Mouse (Mus musculus): ENCODE measurements around the gene Ccdc9b. TPM values are rescaled to one million over a fixed set of nuclear protein-coding genes. Genes with fewer than 3 reads are reported as not detected.
A peak's percentile ranks its signal among the peaks of the same experiment; 100 is the strongest.

Gene Ccdc9b
- total RNA-seq (2014; rRNA removed; ENCODE audit: low replicate concordance) (5.7 and 6.8 TPM in 2 replicates), polyA plus RNA-seq (2015; fragmentation: Nextera tagmentation; extraction: Ambion mirVana) (3.3 and 3.4 TPM in 2 replicates)

GRCm38 (mm10) chr2:118761906-118762783 is at the start of gene Ccdc9b:
Gene Ccdc9b, minus strand, starts transcription at chr2:118762661.
- H3K4me1 ChIP-seq (ENCODE audit: control insufficient read depth, insufficient read depth), result peaks cover 43% of the 10 kb centered on the region
- WGBS, result 5% methylated on average over 29 of the region's 29 CpGs
- H3K9ac ChIP-seq (replicated peaks; ENCODE audit: low read depth, low read length), result peak within 1 kb of the TSS; percentile 51
- ATAC-seq (ENCODE audit: insufficient read depth, low read depth), result peak; percentile 77
- no peaks in the 10 kb centered on the region for H3K27me3 ChIP-seq (ENCODE audit: control insufficient read depth, insufficient read depth, low read length)
- H3K27ac ChIP-seq (ENCODE audit: low read depth), result peak within 1 kb of the TSS; percentile 93
- TF ChIP-seq CTCF (IDR thresholded peaks at IDR 0.05; ENCODE audit: low read depth) (no peak), EP300 (IDR thresholded peaks at IDR 0.05; ENCODE audit: low read depth) (no peak)
- H3K9me3 ChIP-seq (replicated peaks; ENCODE audit: control insufficient read depth, low read length), result no peaks in the 10 kb centered on the region
- peak; percentile 85 for DNase-seq (ENCODE audit: low spot score)
- peaks cover 19% of the 10 kb centered on the region for H3K36me3 ChIP-seq (replicated peaks; ENCODE audit: control insufficient read depth, insufficient read depth, low read length)
- H3K4me2 ChIP-seq (ENCODE audit: low read depth, low read length), result peak within 1 kb of the TSS; percentile 58
- peak within 1 kb of the TSS; percentile 37 for H3K4me3 ChIP-seq (ENCODE audit: low read depth, low read length)

DNA sequence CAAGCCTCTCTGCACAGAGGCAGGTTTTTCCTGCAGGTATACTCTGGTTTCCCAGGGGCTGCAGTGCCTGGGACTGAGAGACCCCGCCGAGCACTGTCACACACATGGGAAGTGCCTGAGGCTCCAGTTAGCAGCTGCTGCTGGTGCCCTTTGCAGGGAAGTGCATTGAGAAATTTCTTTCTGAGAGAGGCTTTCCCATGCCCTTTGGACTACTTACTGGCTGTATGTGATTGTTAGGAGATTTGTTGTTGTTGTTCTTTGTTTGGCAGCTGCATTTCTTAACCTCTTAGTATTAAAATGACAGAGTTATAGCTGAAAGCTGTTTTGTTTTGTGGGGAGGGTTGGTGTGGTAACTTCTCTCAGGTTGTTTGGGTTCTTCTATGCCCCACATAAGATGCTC is 48.4 kb upstream of the Ccdc9b start:
- DNase-seq (ENCODE audit: low spot score) (no peak), ATAC-seq (ENCODE audit: insufficient read depth, low read depth) (no peak)
- Histone ChIP-seq H3K9ac (replicated peaks; ENCODE audit: low read depth, low read length) (no peak overlapping the region), H3K4me1 (ENCODE audit: control insufficient read depth, insufficient read depth) (peaks cover 11% of the 10 kb centered on the region; the same call in 1 of the 2 replicates), H3K4me2 (ENCODE audit: low read depth, low read length) (no peak overlapping the region), H3K4me3 (ENCODE audit: low read depth, low read length) (no peak overlapping the region), H3K27ac (ENCODE audit: low read depth) (no peak overlapping the region), H3K27me3 (ENCODE audit: control insufficient read depth, insufficient read depth, low read length) (no peaks in the 10 kb centered on the region), H3K36me3 (replicated peaks; ENCODE audit: control insufficient read depth, insufficient read depth, low read length) (no peaks in the 10 kb centered on the region), H3K9me3 (replicated peaks; ENCODE audit: control insufficient read depth, low read length) (0 out of 2 replicates have a peak, but pooled peaks cover 4% of the 10 kb centered on the region)
- TF ChIP-seq EP300 (IDR thresholded peaks at IDR 0.05; ENCODE audit: low read depth) (no peak), CTCF (IDR thresholded peaks at IDR 0.05; ENCODE audit: low read depth) (no peak)
- 41% methylated on average over 2 of the region's 2 CpGs for WGBS

- no peak for ATAC-seq (ENCODE audit: insufficient read depth, low read depth)
- Histone ChIP-seq H3K4me1 (ENCODE audit: control insufficient read depth, insufficient read depth) (no peaks in the 10 kb centered on the region), H3K9me3 (replicated peaks; ENCODE audit: control insufficient read depth, low read length) (0 out of 2 replicates have a peak, but pooled peaks cover 4% of the 10 kb centered on the region), H3K4me2 (ENCODE audit: low read depth, low read length) (no peak overlapping the region), H3K36me3 (replicated peaks; ENCODE audit: control insufficient read depth, insufficient read depth, low read length) (no peaks in the 10 kb centered on the region), H3K4me3 (ENCODE audit: low read depth, low read length) (no peak overlapping the region), H3K9ac (replicated peaks; ENCODE audit: low read depth, low read length) (no peak overlapping the region), H3K27ac (ENCODE audit: low read depth) (no peak overlapping the region), H3K27me3 (ENCODE audit: control insufficient read depth, insufficient read depth, low read length) (no peaks in the 10 kb centered on the region)
- WGBS, result 44% methylated on average over 4 of the region's 4 CpGs
- no peak for TF ChIP-seq CTCF (IDR thresholded peaks at IDR 0.05; ENCODE audit: low read depth)
- TF ChIP-seq EP300 (IDR thresholded peaks at IDR 0.05; ENCODE audit: low read depth), result no peak
- no peak for DNase-seq (ENCODE audit: low spot score)
These were observed 44.4 kb upstream of the Ccdc9b start for GRCm38 (mm10) chr2:118806860-118807259.

GRCm38 (mm10) chr2:118805756-118806155 is 43.3 kb upstream of the Ccdc9b start:
- no peak for TF ChIP-seq CTCF (IDR thresholded peaks at IDR 0.05; ENCODE audit: low read depth)
- TF ChIP-seq EP300 (IDR thresholded peaks at IDR 0.05; ENCODE audit: low read depth), result no peak
- 18% methylated on average over 3 of the region's 3 CpGs for WGBS
- DNase-seq (ENCODE audit: low spot score) (no peak), ATAC-seq (ENCODE audit: insufficient read depth, low read depth) (no peak)
- no peaks in the 10 kb centered on the region for H3K27me3 ChIP-seq (ENCODE audit: control insufficient read depth, insufficient read depth, low read length)
- H3K9ac ChIP-seq (replicated peaks; ENCODE audit: low read depth, low read length), result no peak overlapping the region
- no peaks in the 10 kb centered on the region for H3K4me1 ChIP-seq (ENCODE audit: control insufficient read depth, insufficient read depth)
- no peak overlapping the region for H3K27ac ChIP-seq (ENCODE audit: low read depth)
- no peak overlapping the region for H3K4me3 ChIP-seq (ENCODE audit: low read depth, low read length)
- H3K9me3 ChIP-seq (replicated peaks; ENCODE audit: control insufficient read depth, low read length), result 0 out of 2 replicates have a peak, but pooled peaks cover 3% of the 10 kb centered on the region
- no peaks in the 10 kb centered on the region for H3K36me3 ChIP-seq (replicated peaks; ENCODE audit: control insufficient read depth, insufficient read depth, low read length)
- H3K4me2 ChIP-seq (ENCODE audit: low read depth, low read length), result no peak overlapping the region

- Histone ChIP-seq H3K9me3 (replicated peaks; ENCODE audit: control insufficient read depth, low read length) (no peaks in the 10 kb centered on the region), H3K27ac (ENCODE audit: low read depth) (no peak overlapping the region), H3K36me3 (replicated peaks; ENCODE audit: control insufficient read depth, insufficient read depth, low read length) (no peaks in the 10 kb centered on the region), H3K4me2 (ENCODE audit: low read depth, low read length) (no peak overlapping the region), H3K4me1 (ENCODE audit: control insufficient read depth, insufficient read depth) (no peaks in the 10 kb centered on the region), H3K27me3 (ENCODE audit: control insufficient read depth, insufficient read depth, low read length) (no peaks in the 10 kb centered on the region), H3K4me3 (ENCODE audit: low read depth, low read length) (no peak overlapping the region), H3K9ac (replicated peaks; ENCODE audit: low read depth, low read length) (no peak overlapping the region)
- ATAC-seq (ENCODE audit: insufficient read depth, low read depth) (no peak), DNase-seq (ENCODE audit: low spot score) (no peak)
- WGBS, result 18% methylated on average over 3 of the region's 3 CpGs
- TF ChIP-seq CTCF (IDR thresholded peaks at IDR 0.05; ENCODE audit: low read depth) (no peak), EP300 (IDR thresholded peaks at IDR 0.05; ENCODE audit: low read depth) (no peak)
These were observed 42.7 kb upstream of the Ccdc9b start for GRCm38 (mm10) chr2:118805137-118805536.

Data from heart, postnatal 0 days (tissue).